Mouse (Mus musculus) heart, embryonic 15.5 days (tissue): ENCODE measurements around the gene Mss51. TPM values are rescaled to one million over a fixed set of nuclear protein-coding genes. Genes with fewer than 3 reads are reported as not detected.

Experiments
- ATAC-seq: fragments of 200-750 bp; cut with Nextera tagmentation; replicated peaks from 2 replicates; pipeline ENCODE4 v1.8.0; 2017; ENCODE audit warnings: low read depth, moderate TSS enrichment; ENCODE audit not compliant: insufficient number of reproducible peaks, insufficient read depth, low FRiP score
- H3K27ac ChIP-seq: fragments of 300-500 bp; sonication (generic); 2 replicates; pipeline ENCODE4 v1.5.1; 2015; ENCODE audit warnings: mild to moderate bottlenecking, inconsistent platforms
- H3K27me3 ChIP-seq: fragments of 300-500 bp; sonication (generic); 2 replicates; pipeline ENCODE4 v1.6.1; 2015; ENCODE audit warnings: inconsistent platforms
- H3K36me3 ChIP-seq: fragments of 300-500 bp; sonication (generic); 2 replicates; pipeline ENCODE4 v1.6.1; 2015; ENCODE audit warnings: mild to moderate bottlenecking, inconsistent platforms
- H3K4me1 ChIP-seq: fragments of 300-500 bp; sonication (generic); replicated peaks from 2 replicates; pipeline ENCODE4 v1.6.1; 2015; ENCODE audit warnings: inconsistent platforms
- H3K4me2 ChIP-seq: fragments of 300-500 bp; sonication (generic); 2 replicates; pipeline ENCODE4 v1.6.1; 2015; ENCODE audit warnings: inconsistent platforms, mild to moderate bottlenecking, moderate library complexity
- H3K4me3 ChIP-seq: fragments of 300-500 bp; sonication (generic); 2 replicates; pipeline ENCODE4 v1.5.1; 2015; ENCODE audit warnings: mild to moderate bottlenecking, inconsistent platforms
- H3K9ac ChIP-seq: fragments of 300-500 bp; sonication (generic); 2 replicates; pipeline ENCODE4 v1.6.1; 2015; ENCODE audit warnings: mild to moderate bottlenecking, inconsistent platforms
- H3K9me3 ChIP-seq: fragments of 300-500 bp; sonication (generic); replicated peaks from 2 replicates; pipeline ENCODE4 v1.6.1; 2016; ENCODE audit warnings: inconsistent platforms
- WGBS: fragments of 180-500 bp; shearing (Covaris S2); methylation state at CpG from one replicate; pipeline ENCODE4 v1.1.7; 2015; ENCODE audit warnings: mixed read lengths; 5-methylcytosine and 5-hydroxymethylcytosine counted together
- polyA plus RNA-seq: library from polyadenylated mRNA; unstranded; fragments of >200 nt; fragmentation: Nextera tagmentation; extraction: Ambion mirVana; gene quantifications from 2 replicates; pipeline ENCODE4 v1.2.1, GENCODE M21; 2015

The Mss51 gene
- polyA plus RNA-seq, 1 experiment from 2014 or later = 0.45 TPM

DNA sequence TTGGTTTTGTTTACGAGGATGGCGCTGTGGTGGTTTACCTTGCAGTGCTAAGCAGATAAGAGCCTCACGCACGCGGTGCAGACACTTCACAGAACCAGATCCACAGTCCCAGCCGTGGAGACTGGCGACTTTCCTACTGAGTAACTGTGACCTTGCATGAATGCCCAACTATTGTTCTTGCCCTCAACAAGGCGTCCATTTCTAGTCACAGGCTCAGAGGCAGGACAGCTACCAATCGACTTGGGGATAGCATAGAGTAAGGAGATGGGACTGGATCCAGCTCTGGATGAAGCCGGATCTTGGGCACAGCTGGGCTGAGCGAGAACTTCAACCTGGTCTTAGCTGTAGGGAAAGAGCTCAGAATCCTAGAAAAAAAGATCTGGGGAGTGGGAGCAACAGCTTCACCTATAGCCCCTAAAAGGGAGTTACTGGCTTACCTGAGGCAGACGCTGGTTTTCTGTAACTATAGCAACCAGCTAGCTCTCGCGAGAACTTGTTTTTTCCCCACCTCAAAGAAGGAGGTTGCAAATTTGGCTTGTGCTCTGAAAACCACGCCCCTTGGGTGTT, 44.9 kb downstream of the Mss51 start, which contains the start of gene Cfap70:
Gene Cfap70, minus strand, starts transcription at position 462 of the 567 bp plus-strand sequence.
- 4% methylated on average over 15 of the region's 15 CpGs for WGBS
- no peak within 1 kb of the TSS for H3K27ac ChIP-seq
- H3K9ac ChIP-seq = peak within 1 kb of the TSS; percentile 17; the same call in 1 of the 2 replicates
- H3K4me2 ChIP-seq = peak within 1 kb of the TSS; percentile 66
- peaks cover 13% of the 10 kb centered on the region for H3K36me3 ChIP-seq
- 0 out of 2 replicates have a peak, but pooled peaks cover 7% of the 10 kb centered on the region for H3K4me1 ChIP-seq
- H3K9me3 ChIP-seq = no peaks in the 10 kb centered on the region
- peak; percentile 47; the same call in 1 of the 2 replicates for ATAC-seq
- no peaks in the 10 kb centered on the region for H3K27me3 ChIP-seq
- H3K4me3 ChIP-seq = peak within 1 kb of the TSS; percentile 43

DNA sequence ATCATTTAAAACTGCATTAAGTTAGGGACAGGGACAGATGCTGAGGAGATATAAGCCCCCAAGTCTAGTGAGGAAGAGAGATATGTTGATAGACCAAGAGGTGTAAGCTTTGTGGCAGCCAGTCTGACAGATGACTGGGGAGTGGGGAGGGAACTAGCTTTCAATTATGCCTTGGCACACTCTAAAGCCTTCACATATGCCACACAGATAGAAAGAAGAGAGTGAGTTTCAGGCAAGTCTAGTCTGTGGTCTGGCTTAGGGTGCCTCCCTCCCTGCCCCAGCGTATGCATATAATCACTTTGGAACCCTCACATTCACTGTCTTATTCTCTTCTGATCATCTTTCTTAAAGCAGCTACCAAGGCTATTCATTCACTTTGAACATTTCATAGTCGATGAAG, 45.4 kb downstream of the Mss51 start:
- H3K4me3 ChIP-seq = peak overlapping the region; percentile 43
- no peaks in the 10 kb centered on the region for H3K9me3 ChIP-seq
- peak overlapping the region; percentile 17; the same call in 1 of the 2 replicates for H3K9ac ChIP-seq
- 0 out of 2 replicates have a peak, but pooled peaks cover 7% of the 10 kb centered on the region for H3K4me1 ChIP-seq
- no peaks in the 10 kb centered on the region for H3K27me3 ChIP-seq
- peaks cover 10% of the 10 kb centered on the region; the same call in 1 of the 2 replicates for H3K36me3 ChIP-seq
- peak overlapping the region; percentile 66 for H3K4me2 ChIP-seq
- no peak for ATAC-seq
- WGBS = 14% methylated on average over 2 of the region's 2 CpGs
- no peak overlapping the region for H3K27ac ChIP-seq

DNA sequence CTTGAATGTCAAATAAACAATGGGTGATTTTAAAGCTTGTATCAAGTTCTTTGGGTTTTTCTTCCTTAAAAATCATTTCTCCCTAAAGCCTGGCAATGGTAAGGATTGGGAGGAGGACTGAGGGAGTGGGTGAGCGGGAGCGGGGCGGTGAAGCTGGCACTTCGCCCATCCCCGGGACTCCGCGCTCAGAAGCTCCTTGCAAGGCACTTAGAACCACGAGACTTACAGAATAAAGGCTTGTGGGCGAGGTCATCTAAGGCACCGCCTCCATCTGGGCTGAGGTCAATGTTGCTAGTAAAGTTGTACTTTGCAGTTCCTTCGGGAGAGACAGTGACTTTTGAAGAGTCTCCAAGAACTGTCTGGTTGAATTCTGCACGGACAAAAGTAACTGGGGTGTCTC, 49.5 kb downstream of the Mss51 start:
- ATAC-seq = no peak
- H3K27me3 ChIP-seq = no peaks in the 10 kb centered on the region
- H3K4me1 ChIP-seq = 0 out of 2 replicates have a peak, but pooled peaks cover 7% of the 10 kb centered on the region
- H3K9ac ChIP-seq = no peak overlapping the region
- H3K4me3 ChIP-seq = no peak overlapping the region
- no peak overlapping the region for H3K4me2 ChIP-seq
- no peaks in the 10 kb centered on the region for H3K36me3 ChIP-seq
- no peaks in the 10 kb centered on the region for H3K9me3 ChIP-seq
- WGBS = 55% methylated on average over 12 of the region's 12 CpGs
- no peak overlapping the region for H3K27ac ChIP-seq

GRCm38 (mm10) chr14:20442252-20442651, 54.4 kb downstream of the Mss51 start:
- H3K4me1 ChIP-seq = no peaks in the 10 kb centered on the region
- peak overlapping the region; percentile 26; the same call in 1 of the 2 replicates for H3K4me2 ChIP-seq
- H3K9me3 ChIP-seq = no peaks in the 10 kb centered on the region
- H3K4me3 ChIP-seq = no peak overlapping the region
- H3K27me3 ChIP-seq = no peaks in the 10 kb centered on the region
- WGBS = 48% methylated on average over 17 of the region's 17 CpGs
- no peak overlapping the region for H3K27ac ChIP-seq
- ATAC-seq = no peak
- no peak overlapping the region for H3K9ac ChIP-seq
- H3K36me3 ChIP-seq = no peaks in the 10 kb centered on the region

DNA sequence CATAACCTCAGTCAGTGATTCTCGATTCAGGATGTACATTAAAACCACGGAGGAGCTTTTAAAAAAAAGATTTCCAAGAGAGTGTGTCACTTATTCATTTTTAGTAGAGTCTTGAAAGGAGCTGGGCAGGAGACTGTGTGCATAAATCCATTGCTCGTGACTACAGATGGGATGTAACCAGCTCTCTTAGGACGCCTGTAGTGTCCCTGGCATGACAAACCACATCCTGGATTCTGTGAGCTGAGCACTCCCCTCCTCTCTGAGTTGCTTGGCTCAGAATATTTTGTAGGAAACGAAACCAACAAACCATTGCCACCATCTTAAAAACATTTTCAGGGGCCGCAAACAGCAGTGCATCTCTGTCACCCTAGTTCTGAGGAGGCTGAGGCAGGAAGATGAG, 59.7 kb downstream of the Mss51 start:
- Histone ChIP-seq H3K36me3 (no peaks in the 10 kb centered on the region), H3K27me3 (no peaks in the 10 kb centered on the region), H3K4me2 (no peak overlapping the region), H3K9me3 (no peaks in the 10 kb centered on the region), H3K27ac (no peak overlapping the region), H3K4me1 (no peaks in the 10 kb centered on the region), H3K4me3 (no peak overlapping the region), H3K9ac (no peak overlapping the region)
- no peak for ATAC-seq
- WGBS = 65% methylated on average over 6 of the region's 6 CpGs

Other genes with a start within 250 kb of the Mss51 start
- 0.13 and 0.44 TPM in 2 replicates for gene Kcnk16, start 227.7 kb downstream of the Mss51 start, polyA plus RNA-seq
- gene Nudt13, start 202.2 kb downstream of the Mss51 start, polyA plus RNA-seq = 14.4 and 14.8 TPM in 2 replicates
- gene Ecd, start 148.8 kb downstream of the Mss51 start, polyA plus RNA-seq = 28.2 and 37.5 TPM in 2 replicates
- 23.1 and 27.3 TPM in 2 replicates for gene Fam149b, start 148.7 kb downstream of the Mss51 start, polyA plus RNA-seq
- 89.5 and 99.0 TPM in 2 replicates for gene Dnajc9, start 108.0 kb downstream of the Mss51 start, polyA plus RNA-seq
- 88.5 and 98.2 TPM in 2 replicates for gene Mrps16, start 103.3 kb downstream of the Mss51 start, polyA plus RNA-seq
- 0.40 and 0.46 TPM in 2 replicates for gene Cfap70, start 44.7 kb downstream of the Mss51 start, polyA plus RNA-seq
- 40.6 and 44.8 TPM in 2 replicates for gene Anxa7, start 16.8 kb downstream of the Mss51 start, polyA plus RNA-seq
- 30.6 and 34.9 TPM in 2 replicates for gene Ppp3cb, start 49.7 kb upstream of the Mss51 start, polyA plus RNA-seq
- gene Usp54, start 144.2 kb upstream of the Mss51 start, polyA plus RNA-seq = 4.0 and 4.8 TPM in 2 replicates
- gene Myoz1, start 159.6 kb upstream of the Mss51 start, polyA plus RNA-seq = 10.2 and 11.6 TPM in 2 replicates
- 167 and 174 TPM in 2 replicates for gene Synpo2l, start 171.5 kb upstream of the Mss51 start, polyA plus RNA-seq
- 57.3 and 82.4 TPM in 2 replicates for gene Sec24c, start 177.4 kb upstream of the Mss51 start, polyA plus RNA-seq
- gene Fut11, start 198.1 kb upstream of the Mss51 start, polyA plus RNA-seq = 19.0 and 23.9 TPM in 2 replicates
- 159 and 218 TPM in 2 replicates for gene Chchd1, start 206.1 kb upstream of the Mss51 start, polyA plus RNA-seq
- 18.2 and 24.7 TPM in 2 replicates for gene Zswim8, start 210.7 kb upstream of the Mss51 start, polyA plus RNA-seq
- gene Ndst2, start 237.7 kb upstream of the Mss51 start, polyA plus RNA-seq = 13.8 and 17.8 TPM in 2 replicates